ENCODE assay signal across 9 mouse cellular contexts in the genomic region with DNA sequence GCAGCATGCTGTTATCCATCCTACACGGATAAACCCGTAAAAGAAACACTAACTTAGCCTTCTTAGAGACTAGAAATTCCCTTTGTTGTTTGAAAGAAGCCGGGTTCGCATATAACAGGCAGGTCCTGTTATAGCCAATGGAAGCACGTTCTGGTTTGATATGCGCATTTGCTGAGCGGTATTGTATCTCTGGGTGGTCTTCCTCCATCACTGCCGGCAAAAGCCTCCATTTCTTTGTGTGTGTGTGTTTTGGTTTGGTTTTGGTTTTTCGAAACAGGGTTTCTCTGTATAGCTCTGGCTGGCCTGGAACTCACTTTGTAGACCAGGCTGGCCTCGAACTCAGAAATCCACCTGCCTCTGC.
A peak's percentile ranks its signal among the peaks of the same experiment; 100 is the strongest.
DNase-seq lines count a peak whose midpoint lies in the region; ATAC-seq and TF ChIP-seq lines count a peak whose summit lies in the region.
"Had no signal": no experiment of that assay in that cellular context is flagged by ENCODE, and none has a peak within 500 bp of the region (broad histone marks: within the 10 kb centered on the region; RNA-seq: fewer than 3 reads in every experiment).

No protein-coding gene starts in this region.

- no peak for TF ChIP-seq EP300 in liver, postnatal 0 days (IDR thresholded peaks at IDR 0.05; ENCODE audit: low read depth)

- no peak overlapping the region for H3K9ac ChIP-seq in hindbrain, embryonic 13.5 days
- H3K9ac ChIP-seq in liver, postnatal 0 days (replicated peaks) = no peak overlapping the region

- WGBS in heart, embryonic 10.5 days = 33% methylated on average over 10 of the region's 10 CpGs
- WGBS in hindbrain, embryonic 13.5 days = 28% methylated on average over 10 of the region's 10 CpGs
- 34% methylated on average over 10 of the region's 10 CpGs for WGBS in liver, postnatal 0 days (ENCODE audit: insufficient replicate concordance)

- TF ChIP-seq CTCF in E14TG2a.4 (conservative IDR thresholded peaks at IDR 0.05; ENCODE audit: low read length) = no peak
- TF ChIP-seq CTCF in liver, postnatal 0 days (IDR thresholded peaks at IDR 0.05; ENCODE audit: low read depth) = no peak

- H3K27ac ChIP-seq in heart, embryonic 10.5 days = no peak overlapping the region
- H3K27ac ChIP-seq in hindbrain, embryonic 13.5 days = no peak overlapping the region
- H3K27ac ChIP-seq in liver, postnatal 0 days (ENCODE audit: low read depth) = no peak overlapping the region
- H3K27ac ChIP-seq: macrophage had no signal

- H3K36me3 ChIP-seq in heart, embryonic 10.5 days = no peaks in the 10 kb centered on the region
- no peaks in the 10 kb centered on the region for H3K36me3 ChIP-seq in E14TG2a.4 (ENCODE audit: insufficient read depth, low read length)
- H3K36me3 ChIP-seq in hindbrain, embryonic 13.5 days = 0 out of 2 replicates have a peak, but pooled peaks cover 5% of the 10 kb centered on the region
- no peaks in the 10 kb centered on the region for H3K36me3 ChIP-seq in liver, postnatal 0 days (replicated peaks; ENCODE audit: insufficient read depth, low read length)

- no peaks in the 10 kb centered on the region for H3K27me3 ChIP-seq in heart, embryonic 10.5 days (ENCODE audit: insufficient read depth, poor library complexity, severe bottlenecking)
- H3K27me3 ChIP-seq in E14TG2a.4 (ENCODE audit: insufficient read depth, low read length) = peaks cover 24% of the 10 kb centered on the region
- H3K27me3 ChIP-seq in hindbrain, embryonic 13.5 days = no peaks in the 10 kb centered on the region
- peaks cover 14% of the 10 kb centered on the region; the same call in 1 of the 2 replicates for H3K27me3 ChIP-seq in liver, postnatal 0 days (ENCODE audit: insufficient read depth, low read length)

- peak overlapping the region; percentile 67 for H3K4me2 ChIP-seq in hindbrain, embryonic 13.5 days
- H3K4me2 ChIP-seq in liver, postnatal 0 days (ENCODE audit: low read depth, low read length) = peak overlapping the region; percentile 77

- H3K4me3 ChIP-seq in heart, embryonic 10.5 days = peak overlapping the region; percentile 58; the same call in 1 of the 2 replicates
- H3K4me3 ChIP-seq in E14TG2a.4 (replicated peaks; ENCODE audit: low read length) = peak overlapping the region; percentile 77
- peak overlapping the region; percentile 35 for H3K4me3 ChIP-seq in hindbrain, embryonic 13.5 days
- H3K4me3 ChIP-seq in liver, postnatal 0 days (ENCODE audit: low read depth, low read length) = no peak overlapping the region; the same call in 1 of the 2 replicates

- intact Hi-C loops in heart, postnatal 36 days (cut with DNase I) = loop anchor here (1.0 kb wide), 2 partner anchors 57 to 393 kb away; no protein-coding TSS in a partner anchor
- intact Hi-C loops in left cerebral cortex, postnatal 4 days (cut with DNase I) = loop anchor here (2.0 to 5.0 kb wide), 3 partner anchors 56 to 408 kb away; no protein-coding TSS in a partner anchor

- no peak for DNase-seq in heart, embryonic 10.5 days (ENCODE audit: low spot score)
- no peak for DNase-seq in heart, postnatal 36 days
- no peak for DNase-seq in liver, postnatal 0 days
- no peak for DNase-seq in cerebellum, postnatal 14 days
- DNase-seq in left cerebral cortex, postnatal 4 days = no peak

- H3K9me3 ChIP-seq in heart, embryonic 10.5 days = 0 out of 2 replicates have a peak, but pooled peaks cover under 1% of the 10 kb centered on the region
- peaks cover 9% of the 10 kb centered on the region for H3K9me3 ChIP-seq in E14TG2a.4 (ENCODE audit: low read length)
- H3K9me3 ChIP-seq in hindbrain, embryonic 13.5 days = peaks cover 15% of the 10 kb centered on the region
- peaks cover 3% of the 10 kb centered on the region; the same call in 1 of the 2 replicates for H3K9me3 ChIP-seq in liver, postnatal 0 days (ENCODE audit: low read length)

- 0 out of 2 replicates have a peak, but pooled peaks cover 3% of the 10 kb centered on the region for H3K4me1 ChIP-seq in heart, embryonic 10.5 days
- H3K4me1 ChIP-seq in E14TG2a.4 (replicated peaks; ENCODE audit: low read depth, low read length) = peaks cover 21% of the 10 kb centered on the region
- peaks cover 7% of the 10 kb centered on the region; the same call in 1 of the 2 replicates for H3K4me1 ChIP-seq in hindbrain, embryonic 13.5 days (replicated peaks)
- no peaks in the 10 kb centered on the region for H3K4me1 ChIP-seq in liver, postnatal 0 days (ENCODE audit: insufficient read depth)

- ATAC-seq in hindbrain, embryonic 13.5 days (ENCODE audit: low FRiP score) = peak; percentile 69; the same call in 1 of the 2 replicates
- ATAC-seq in liver, postnatal 0 days = no peak
- ATAC-seq in megakaryocyte-erythroid progenitor cell, adult 5-6 weeks (replicated peaks; ENCODE audit: low FRiP score, low TSS enrichment, poor library complexity, severe bottlenecking) = no peak
